Mouse (Mus musculus): ENCODE measurements around the gene Tspan3.
A peak's percentile ranks its signal among the peaks of the same experiment; 100 is the strongest.

The Tspan3 gene

DNA sequence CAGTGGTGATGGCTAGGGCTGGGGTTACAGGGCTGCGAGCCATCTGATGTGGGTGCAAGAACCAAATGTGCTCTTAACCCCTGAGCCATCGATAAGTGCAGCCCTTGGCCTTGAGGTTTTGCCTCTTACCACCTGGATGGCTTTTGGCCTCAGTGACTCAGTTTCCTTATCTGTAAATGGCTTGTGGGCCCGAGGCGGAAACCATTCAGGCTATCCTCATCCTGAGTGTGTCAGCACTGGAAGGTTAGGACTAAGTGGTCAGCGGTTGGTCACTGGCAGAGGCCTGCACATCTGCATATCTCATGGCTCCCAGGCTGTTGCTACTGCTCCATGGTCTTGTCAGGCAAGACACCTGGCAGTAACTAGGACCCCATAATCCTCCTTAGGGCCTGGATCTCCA lies 47.2 kb downstream of the Tspan3 start:
- no peak for DNase-seq (ENCODE audit: low spot score in 2 of 2)

DNA sequence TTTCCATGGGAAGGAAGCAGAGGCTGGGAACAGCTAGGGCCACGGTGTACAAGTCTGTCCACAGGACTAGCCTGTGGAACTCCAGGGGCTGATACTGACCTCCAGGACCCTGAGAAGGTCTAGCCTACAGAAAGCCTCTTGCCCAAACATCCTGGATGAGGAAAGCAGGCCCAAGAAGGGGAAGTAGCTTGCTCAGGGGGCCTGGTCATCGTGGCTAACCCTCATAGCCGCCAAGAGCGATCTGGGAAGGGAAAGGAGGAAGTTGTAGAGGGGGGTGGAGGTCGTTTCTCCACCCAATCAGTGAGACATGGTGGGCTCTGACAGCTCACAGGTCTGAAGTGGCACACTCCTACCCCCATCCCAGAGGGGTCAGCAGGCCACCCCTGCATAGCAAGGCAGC lies 57.1 kb downstream of the Tspan3 start:
- DNase-seq (ENCODE audit: low spot score in 2 of 2), result no peak

DNA sequence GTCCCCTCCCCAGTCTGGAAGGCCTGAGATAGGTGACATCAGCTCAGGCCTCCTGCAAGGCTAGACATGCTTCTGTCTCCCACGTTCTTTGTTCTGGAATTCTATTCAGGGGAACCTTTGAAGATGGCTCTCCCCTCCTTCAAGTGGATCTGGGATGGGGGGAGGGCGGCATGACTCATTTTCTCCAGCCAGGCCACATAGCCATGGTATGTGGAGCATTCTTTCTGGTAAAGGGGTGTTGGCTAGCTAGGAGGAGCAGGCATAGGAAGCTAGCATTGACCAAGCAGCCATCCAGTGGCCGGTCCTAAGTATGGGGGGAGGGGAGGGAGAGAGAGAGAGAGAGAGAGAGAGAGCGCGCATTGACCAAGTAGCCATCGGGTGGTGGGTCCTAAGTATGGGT lies 57.8 kb downstream of the Tspan3 start:
- no peak for DNase-seq (ENCODE audit: low spot score in 2 of 2)

DNA sequence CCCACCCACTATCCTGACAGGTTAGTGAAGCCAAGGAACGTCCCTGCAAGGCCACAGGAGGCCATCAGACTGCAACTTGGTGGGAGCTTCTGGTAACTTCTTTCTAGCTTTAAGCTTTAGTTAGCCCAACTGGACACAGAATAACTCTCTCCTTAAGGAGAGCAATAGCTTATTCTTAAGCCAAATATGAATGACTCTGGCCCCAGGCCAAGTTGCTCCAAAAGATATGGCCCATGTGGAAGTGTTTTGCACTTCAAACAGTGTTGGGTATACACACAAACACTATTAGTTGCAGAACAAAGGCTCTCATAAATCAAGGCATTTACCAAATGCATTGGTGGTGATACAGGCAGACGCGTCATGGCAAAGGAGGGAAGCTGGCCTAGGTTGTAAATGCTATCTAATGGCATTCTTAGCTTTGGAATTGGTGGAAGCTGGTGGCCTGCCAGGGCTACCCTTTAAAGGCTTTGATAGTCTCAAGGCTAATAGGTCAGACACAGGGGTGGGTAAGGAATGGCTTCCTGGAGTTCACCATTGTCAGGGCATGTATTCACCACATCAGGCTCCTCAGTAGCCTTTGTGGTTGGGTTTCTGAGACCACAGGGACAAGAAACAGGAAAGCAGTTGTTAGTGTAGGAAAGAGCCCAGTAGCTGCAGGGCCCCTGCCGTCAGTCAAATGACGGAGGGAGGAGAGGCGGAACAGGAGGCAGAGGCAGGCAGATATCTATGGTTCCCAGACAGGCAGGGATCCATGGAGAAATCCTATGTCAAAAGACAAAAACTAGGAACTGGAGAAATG lies 58.8 kb downstream of the Tspan3 start:
- DNase-seq (ENCODE audit: low spot score in 2 of 2), result no peak

DNA sequence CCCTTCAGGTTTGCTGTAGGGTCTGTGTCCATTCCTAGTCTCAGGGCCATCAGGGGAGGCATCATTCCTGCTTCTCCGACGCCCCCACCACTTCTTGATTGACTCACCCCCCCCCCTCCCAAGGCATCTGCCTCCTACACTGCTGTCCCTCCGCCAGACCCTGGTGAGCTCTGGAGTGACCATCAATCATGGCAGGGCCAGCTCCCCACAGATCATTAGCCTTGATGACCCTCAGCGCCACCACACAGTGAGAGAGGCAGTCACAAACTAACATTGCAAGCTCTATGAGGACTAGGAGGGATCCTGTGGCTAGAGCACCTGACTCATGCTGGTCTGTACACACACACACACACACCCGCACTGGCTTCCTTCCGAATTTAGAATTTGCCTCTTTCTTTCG lies 60.4 kb downstream of the Tspan3 start:
- no peak for DNase-seq (ENCODE audit: low spot score in 2 of 2)

DNA sequence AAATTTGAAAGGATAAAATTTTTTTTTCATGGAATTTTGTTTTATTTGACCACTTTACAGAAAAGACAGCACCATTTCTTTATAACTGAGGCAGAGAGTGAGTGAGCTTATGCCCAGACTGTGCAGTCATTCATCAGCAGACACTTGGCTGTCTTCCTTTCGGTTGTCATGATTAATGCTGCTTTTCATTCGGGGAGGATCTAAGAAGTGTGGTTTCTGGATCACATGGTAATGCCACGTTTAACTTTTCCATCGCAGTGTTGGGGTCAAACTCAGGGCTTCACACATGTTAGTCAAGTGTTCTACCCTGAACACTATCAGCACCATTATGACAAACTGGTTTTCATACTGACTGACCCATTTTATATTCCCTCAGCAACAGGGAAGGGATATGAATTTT lies 64.3 kb downstream of the Tspan3 start:
- no peak for DNase-seq (ENCODE audit: low spot score in 2 of 2)

DNA sequence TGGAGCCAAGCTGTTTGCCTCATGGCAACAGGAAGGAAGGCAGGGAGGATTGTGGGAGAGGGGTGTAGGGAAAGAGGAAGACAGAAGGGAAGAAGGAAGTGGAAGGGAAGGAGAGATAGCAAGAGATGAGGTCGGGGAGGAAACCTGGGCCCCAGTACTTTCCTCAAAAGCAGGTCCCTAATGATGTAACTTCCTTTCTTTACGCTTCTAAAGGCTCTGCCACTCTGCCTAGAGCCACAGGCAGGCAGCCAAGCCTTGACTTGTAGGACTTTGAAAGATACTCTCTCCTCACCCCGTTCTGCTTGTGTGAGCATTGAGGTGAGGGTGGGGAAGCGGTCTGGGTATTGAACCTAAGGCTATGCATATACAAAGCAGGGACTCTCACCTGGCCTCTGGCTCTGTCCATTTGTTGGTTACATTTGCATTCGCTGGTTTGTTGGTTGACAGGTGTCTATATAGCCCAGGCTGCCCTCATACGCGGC lies 65.2 kb downstream of the Tspan3 start:
- DNase-seq (ENCODE audit: low spot score in 2 of 2), result no peak

DNA sequence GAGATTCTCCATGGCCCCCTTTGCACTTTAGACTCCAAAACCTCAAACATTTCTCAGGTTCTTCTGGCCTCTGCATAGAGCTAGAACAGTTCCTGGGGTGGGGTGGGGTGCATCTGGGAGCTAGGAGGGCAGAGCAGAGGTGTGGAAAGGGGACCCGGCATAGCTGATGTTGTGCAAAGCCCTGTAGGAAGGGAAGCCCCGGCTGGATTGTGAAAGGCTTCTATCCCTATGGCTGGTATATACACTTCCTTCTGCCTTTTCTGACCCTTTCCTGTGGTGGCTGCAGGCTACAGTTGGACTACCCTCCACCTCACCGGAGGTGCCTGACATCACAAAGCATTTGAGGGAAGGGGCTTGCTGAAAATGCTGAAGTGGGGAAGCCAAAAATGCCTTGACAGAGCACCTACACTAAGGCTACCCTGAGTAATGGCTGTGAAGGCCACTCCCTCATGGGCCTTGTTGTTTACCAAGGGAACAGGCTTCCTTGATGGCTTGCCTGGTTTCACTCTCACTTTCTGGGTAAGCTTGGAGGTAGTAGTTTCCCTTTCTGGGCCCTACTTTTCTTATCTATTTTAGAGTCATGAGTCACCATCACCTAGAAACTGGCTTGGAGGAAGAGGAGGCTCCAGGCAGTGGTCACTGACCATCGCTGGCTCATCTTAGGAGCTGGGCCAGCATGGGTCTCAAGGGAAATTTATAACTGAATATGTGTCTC lies 67.5 kb downstream of the Tspan3 start:
- DNase-seq (ENCODE audit: low spot score in 2 of 2), result no peak

DNA sequence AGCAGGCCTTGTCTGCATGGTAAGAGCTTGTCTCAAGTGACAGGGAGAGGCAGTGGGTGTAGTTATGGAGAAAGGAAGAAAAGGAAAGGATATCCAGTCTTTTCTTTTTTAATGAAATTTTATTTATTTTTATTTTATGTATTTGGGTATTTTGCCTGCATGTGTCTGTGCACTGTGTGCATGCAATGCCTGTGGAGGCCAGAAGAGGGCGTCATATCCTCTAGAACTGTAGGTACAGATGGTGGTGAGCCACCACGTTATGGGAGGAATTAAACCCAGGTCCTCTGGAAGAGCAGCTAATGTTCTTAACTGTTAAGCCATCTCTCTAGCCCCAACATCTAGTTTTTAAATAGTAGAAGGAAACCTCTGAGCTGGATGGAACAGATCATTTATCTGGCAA lies 73.2 kb downstream of the Tspan3 start:
- no peak for DNase-seq (ENCODE audit: low spot score in 2 of 2)

DNA sequence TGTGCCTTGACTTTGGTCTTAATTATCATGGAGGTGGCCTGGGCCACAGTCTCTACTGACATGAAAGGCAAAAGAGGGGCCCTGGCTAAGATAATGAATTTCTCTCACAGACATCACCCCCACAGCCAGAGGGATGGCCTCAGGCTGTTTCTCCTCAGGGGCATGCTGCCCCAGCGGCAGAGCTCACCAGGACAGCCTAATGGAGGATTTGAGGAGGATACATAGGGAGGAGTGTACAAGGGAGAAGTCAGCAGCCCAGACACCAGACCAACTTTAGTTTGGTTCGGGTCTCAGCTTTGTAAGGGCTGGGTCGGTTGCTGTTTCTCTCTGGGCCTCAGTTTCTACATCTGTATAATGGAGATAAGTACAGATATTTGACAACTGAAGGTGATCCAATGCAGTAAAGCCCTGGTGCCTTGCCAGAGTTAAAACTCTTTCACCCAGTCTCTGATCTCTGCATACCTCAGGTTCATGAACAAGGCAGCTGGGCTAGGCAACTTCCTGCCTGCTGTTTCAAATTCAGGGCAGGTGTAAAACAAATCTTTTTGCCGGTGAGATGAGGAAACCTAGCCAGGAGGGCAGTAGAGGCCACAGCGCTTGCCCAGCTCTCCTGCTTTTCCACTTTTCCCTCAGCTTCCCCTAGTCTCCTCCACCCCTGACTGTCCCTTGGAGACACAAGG lies 74.6 kb downstream of the Tspan3 start:
- DNase-seq (ENCODE audit: low spot score in 2 of 2), result no peak

DNA sequence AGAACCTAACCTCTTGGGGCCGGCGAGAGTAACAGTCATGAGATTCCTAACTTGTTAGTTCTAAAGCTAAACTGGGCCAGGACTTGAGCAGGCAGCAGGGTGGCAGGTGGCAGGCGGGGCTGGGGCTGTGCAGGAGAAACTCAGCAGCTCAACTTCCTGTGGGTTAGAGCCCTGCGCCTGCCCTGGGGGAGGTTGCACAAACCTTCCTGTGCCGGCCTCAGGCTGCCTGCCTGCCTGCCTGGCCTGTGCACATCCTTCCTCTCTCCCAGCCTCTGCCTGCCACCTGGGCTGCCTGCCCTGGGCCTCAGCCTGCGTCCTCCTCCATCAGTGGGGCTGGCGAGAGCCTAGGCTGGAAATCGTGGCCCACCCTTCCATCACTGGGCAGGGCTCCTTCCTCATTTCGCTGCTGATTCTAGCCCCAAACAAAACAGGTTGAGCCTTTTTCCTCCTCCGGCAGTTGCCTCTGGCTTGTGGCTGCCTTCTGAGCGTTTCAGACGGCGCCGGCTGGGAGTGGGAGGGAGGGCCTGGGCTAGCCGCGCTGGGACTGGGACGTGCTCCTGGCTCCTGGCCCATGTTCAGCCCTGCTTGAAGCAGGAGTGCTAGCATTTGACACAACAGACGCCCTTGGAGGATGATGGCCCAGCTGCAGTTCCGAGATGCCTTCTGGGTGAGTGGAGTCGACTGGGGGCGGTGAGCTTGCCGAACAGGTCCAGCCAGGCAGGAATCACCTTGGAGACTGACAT lies 75.3 kb downstream of the Tspan3 start, which contains the start of gene Pstpip1:
Gene Pstpip1 (plus strand): TSS at position 185 of the 743 bp plus-strand sequence.
- peak; percentile 31 to 32 for DNase-seq (ENCODE audit: low spot score in 2 of 2)

DNA sequence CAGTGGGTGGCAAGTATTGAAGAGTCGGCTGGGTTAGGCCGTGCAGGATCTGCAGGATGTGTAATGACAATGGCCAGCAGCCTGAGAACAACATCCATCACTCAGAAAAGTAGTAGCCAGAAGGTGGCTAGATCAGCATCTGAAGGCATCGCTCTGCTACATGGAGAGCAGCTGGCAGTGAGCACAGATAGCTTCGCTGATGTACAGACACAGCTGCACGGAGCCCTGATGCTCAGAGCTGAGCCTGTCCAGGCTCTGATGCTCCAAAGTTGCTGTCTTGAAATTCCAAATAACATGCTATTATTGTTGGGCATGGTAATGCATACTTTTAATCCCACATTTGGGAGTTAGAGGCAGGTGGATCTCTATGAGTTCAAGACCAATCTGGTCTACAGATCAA lies 78.8 kb downstream of the Tspan3 start:
- no peak for DNase-seq (ENCODE audit: low spot score in 2 of 2)
